In genomic region chr13:38938433-38938832, GRCm38 (mm10) we compare ENCODE assay signal across 19 mouse cellular contexts.
"Had no signal": no experiment of that assay in that cellular context is flagged by ENCODE, and none has a peak within 500 bp of the region (broad histone marks: within the 10 kb centered on the region; RNA-seq: fewer than 3 reads in every experiment).

No protein-coding gene starts in this region.

- H3K4me3 ChIP-seq: layer of hippocampus, adult 2 months; limb, embryonic 10.5 days; limb, embryonic 13.5 days; liver, embryonic 12.5 days; liver, embryonic 15.5 days; midbrain, embryonic 10.5 days; midbrain, embryonic 13.5 days; myocyte; stomach, embryonic 15.5 days had no signal

- ATAC-seq: liver, embryonic 12.5 days; midbrain, embryonic 13.5 days; midbrain, embryonic 16.5 days had no signal

- H3K4me1 ChIP-seq: limb, embryonic 10.5 days; limb, embryonic 13.5 days; liver, embryonic 12.5 days; liver, embryonic 15.5 days; midbrain, embryonic 10.5 days; midbrain, embryonic 13.5 days; stomach, embryonic 15.5 days had no signal

- DNase-seq: kidney, adult 2 months; kidney, postnatal 25 days; layer of hippocampus, adult 9-11 months; liver; lung, adult 2 months; lung, postnatal 14 days; lung, postnatal 4 days; thymus, adult 18-20 months; thymus, postnatal 36 days had no signal

- H3K9me3 ChIP-seq: limb, embryonic 10.5 days; limb, embryonic 13.5 days; liver, embryonic 12.5 days; liver, embryonic 15.5 days; midbrain, embryonic 10.5 days; midbrain, embryonic 13.5 days; stomach, embryonic 15.5 days had no signal

- H3K27me3 ChIP-seq: limb, embryonic 13.5 days; liver, embryonic 12.5 days; liver, embryonic 15.5 days; midbrain, embryonic 13.5 days; stomach, embryonic 15.5 days had no signal
